Comparison of ENCODE assay signal across 20 mouse cellular contexts in the genomic region with DNA sequence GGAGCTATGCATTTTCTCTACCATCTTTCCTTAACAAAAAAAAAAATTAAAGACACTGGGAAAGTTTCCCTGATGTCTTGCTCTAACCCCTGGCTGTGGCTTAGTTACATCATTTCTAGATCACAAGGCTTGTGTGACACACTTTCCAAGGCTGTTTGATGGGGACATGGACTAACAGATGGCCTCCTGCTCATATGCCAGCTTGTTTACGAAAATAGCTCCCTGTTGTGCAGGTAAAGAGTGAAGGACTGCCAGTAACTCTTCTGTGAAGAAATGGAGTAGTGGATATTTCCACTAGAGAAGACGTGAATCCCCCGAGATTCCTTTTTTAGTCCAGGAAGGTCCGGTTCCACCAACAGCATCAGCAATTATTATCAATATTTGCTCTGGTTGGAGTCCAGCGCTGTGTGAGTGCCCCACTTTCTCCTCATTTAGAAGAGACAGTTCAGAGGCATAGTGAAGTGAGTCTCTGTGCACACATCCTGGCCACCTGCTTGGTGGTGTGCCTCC. TPM values are rescaled to one million over a fixed set of nuclear protein-coding genes. Genes with fewer than 3 reads are reported as not detected.
"Had no signal": no experiment of that assay in that cellular context is flagged by ENCODE, and none has a peak within 500 bp of the region (broad histone marks: within the 10 kb centered on the region; RNA-seq: fewer than 3 reads in every experiment).

No protein-coding gene starts in this region.

- H3K27ac ChIP-seq: limb, embryonic 12.5 days; liver, embryonic 13.5 days; lung, embryonic 15.5 days; macrophage; midbrain, embryonic 15.5 days; neural tube, embryonic 12.5 days had no signal

- DNase-seq: kidney, postnatal 25 days; layer of hippocampus, adult 9-11 months; layer of hippocampus, postnatal 36 days; liver; liver, embryonic 13.5 days; liver, postnatal 0 days; lung, postnatal 14 days; thymus, postnatal 4 days had no signal

- H3K4me1 ChIP-seq: limb, embryonic 12.5 days; liver, embryonic 13.5 days; lung, embryonic 15.5 days; megakaryocyte, embryonic 14.5 days; midbrain, embryonic 15.5 days had no signal

- H3K27me3 ChIP-seq: limb, embryonic 12.5 days; liver, embryonic 13.5 days; lung, embryonic 15.5 days; midbrain, embryonic 15.5 days; neural tube, embryonic 12.5 days had no signal

- H3K4me3 ChIP-seq: limb, embryonic 12.5 days; liver, embryonic 13.5 days; lung, embryonic 15.5 days; megakaryocyte, embryonic 14.5 days; midbrain, embryonic 15.5 days; neural tube, embryonic 12.5 days had no signal

RNA-seq across cellular contexts. Expression of a gene that starts 58.2 kb away (rescaled TPM):
- total RNA-seq: layer of hippocampus, adult 18-20 months; layer of hippocampus, postnatal 36 days; left cerebral cortex, adult 8-10 months; left cerebral cortex, postnatal 36 days; monocyte, adult 5-6 weeks; neutrophil, adult 5-6 weeks had no signal
- polyA plus RNA-seq: limb, embryonic 12.5 days; macrophage; midbrain, embryonic 11.5 days; neural tube, embryonic 12.5 days had no signal
